Mouse (Mus musculus) hindbrain, embryonic 15.5 days (tissue): ENCODE data around the gene Lasp1. TPM values are rescaled to one million over a fixed set of nuclear protein-coding genes. Genes with fewer than 3 reads are reported as not detected.
A peak's percentile ranks its signal among the peaks of the same experiment; 100 is the strongest.
"Not testable (repeated sequence)": the region's sequence is repeated elsewhere in the genome, so short reads cannot be mapped to it uniquely, and the experiment has no call there.

Experiments
- ATAC-seq: fragments of 200-750 bp; cut with Nextera tagmentation; 2 replicates; pipeline ENCODE4 v1.8.0; 2017; ENCODE audit warnings: low read depth, moderate number of reproducible peaks, moderate TSS enrichment; ENCODE audit not compliant: low FRiP score
- H3K27ac ChIP-seq: fragments of 300-500 bp; sonication (generic); replicated peaks from 2 replicates; pipeline ENCODE4 v1.5.1; 2015; ENCODE audit warnings: mild to moderate bottlenecking, inconsistent platforms
- H3K27me3 ChIP-seq: fragments of 300-500 bp; sonication (generic); 2 replicates; pipeline ENCODE4 v1.6.1; 2015; ENCODE audit warnings: control low read depth, inconsistent platforms
- H3K36me3 ChIP-seq: fragments of 300-500 bp; sonication (generic); 2 replicates; pipeline ENCODE4 v1.6.1; 2015; ENCODE audit warnings: control low read depth, inconsistent platforms
- H3K4me1 ChIP-seq: fragments of 300-500 bp; sonication (generic); replicated peaks from 2 replicates; pipeline ENCODE4 v1.6.1; 2015; ENCODE audit warnings: control low read depth, inconsistent platforms
- H3K4me2 ChIP-seq: fragments of 300-500 bp; sonication (generic); 2 replicates; pipeline ENCODE4 v1.6.1; 2015; ENCODE audit warnings: moderate library complexity, mild to moderate bottlenecking, inconsistent platforms
- H3K4me3 ChIP-seq: fragments of 300-500 bp; sonication (generic); 2 replicates; pipeline ENCODE4 v1.5.1; 2015; ENCODE audit warnings: mild to moderate bottlenecking, inconsistent platforms
- H3K9ac ChIP-seq: fragments of 300-500 bp; sonication (generic); 2 replicates; pipeline ENCODE4 v1.6.1; 2015; ENCODE audit warnings: inconsistent platforms
- H3K9me3 ChIP-seq: fragments of 300-500 bp; sonication (generic); 2 replicates; pipeline ENCODE4 v1.6.1; 2016; ENCODE audit warnings: control low read depth, inconsistent platforms
- WGBS: fragments of 180-500 bp; shearing (Covaris S2); methylation state at CpG from one replicate; pipeline ENCODE4 v1.1.7; 2015; 5-methylcytosine and 5-hydroxymethylcytosine counted together
- polyA plus RNA-seq: library from polyadenylated mRNA; unstranded; fragments of >200 nt; fragmentation: Nextera tagmentation; extraction: Ambion mirVana; gene quantifications from 2 replicates; pipeline ENCODE4 v1.2.1, GENCODE M21; 2015

The Lasp1 gene
- polyA plus RNA-seq, 1 experiment from 2014 or later: 173 TPM

GRCm38 (mm10) chr11:97824895-97825294 is 26.1 kb downstream of the Lasp1 start:
- Histone ChIP-seq H3K4me2 (no peak overlapping the region), H3K4me3 (no peak overlapping the region), H3K9me3 (no peaks in the 10 kb centered on the region), H3K27ac (peak overlapping the region; percentile 38; the same call in 1 of the 2 replicates), H3K9ac (no peak overlapping the region), H3K27me3 (no peaks in the 10 kb centered on the region), H3K4me1 (0 out of 2 replicates have a peak, but pooled peaks cover 19% of the 10 kb centered on the region), H3K36me3 (peaks cover 46% of the 10 kb centered on the region)
- 58% methylated on average over 6 of the region's 6 CpGs for WGBS
- no peak for ATAC-seq

GRCm38 (mm10) chr11:97825295-97825694 is 26.5 kb downstream of the Lasp1 start:
- no peak for ATAC-seq
- Histone ChIP-seq H3K9ac (no peak overlapping the region), H3K9me3 (no peaks in the 10 kb centered on the region), H3K4me3 (no peak overlapping the region), H3K36me3 (peaks cover 46% of the 10 kb centered on the region), H3K27ac (peak overlapping the region; percentile 38; the same call in 1 of the 2 replicates), H3K27me3 (no peaks in the 10 kb centered on the region), H3K4me1 (0 out of 2 replicates have a peak, but pooled peaks cover 19% of the 10 kb centered on the region), H3K4me2 (no peak overlapping the region)
- 87% methylated on average over 10 of the region's 10 CpGs for WGBS

GRCm38 (mm10) chr11:97825971-97826370 is 27.2 kb downstream of the Lasp1 start:
- no peaks in the 10 kb centered on the region for H3K27me3 ChIP-seq
- no peak for ATAC-seq

GRCm38 (mm10) chr11:97826414-97826813 is 27.6 kb downstream of the Lasp1 start:
- H3K4me1 ChIP-seq: 0 out of 2 replicates have a peak, but pooled peaks cover 14% of the 10 kb centered on the region
- H3K9ac ChIP-seq: no peak overlapping the region
- H3K27ac ChIP-seq: no peak overlapping the region; the same call in 1 of the 2 replicates
- ATAC-seq: no peak
- H3K27me3 ChIP-seq: no peaks in the 10 kb centered on the region
- H3K9me3 ChIP-seq: no peaks in the 10 kb centered on the region
- 86% methylated on average over 7 of the region's 7 CpGs for WGBS
- H3K36me3 ChIP-seq: peaks cover 46% of the 10 kb centered on the region
- no peak overlapping the region for H3K4me2 ChIP-seq
- H3K4me3 ChIP-seq: no peak overlapping the region

More at GRCm38 (mm10) chr11:97825971-97826370, 27.2 kb downstream of the Lasp1 start:
- H3K9me3 ChIP-seq: no peaks in the 10 kb centered on the region
- 0 out of 2 replicates have a peak, but pooled peaks cover 15% of the 10 kb centered on the region for H3K4me1 ChIP-seq
- no peak overlapping the region for H3K4me2 ChIP-seq
- no peak overlapping the region for H3K9ac ChIP-seq
- H3K4me3 ChIP-seq: no peak overlapping the region
- WGBS: 87% methylated on average over 9 of the region's 9 CpGs
- H3K27ac ChIP-seq: no peak overlapping the region
- H3K36me3 ChIP-seq: peaks cover 46% of the 10 kb centered on the region

- H3K36me3 ChIP-seq: peaks cover 46% of the 10 kb centered on the region
- H3K4me1 ChIP-seq: 0 out of 2 replicates have a peak, but pooled peaks cover 14% of the 10 kb centered on the region
- no peaks in the 10 kb centered on the region for H3K27me3 ChIP-seq
- ATAC-seq: no peak
- H3K4me2 ChIP-seq: no peak overlapping the region
- H3K9ac ChIP-seq: no peak overlapping the region
- H3K4me3 ChIP-seq: no peak overlapping the region
- WGBS: 90% methylated on average over 6 of the region's 6 CpGs
- H3K9me3 ChIP-seq: no peaks in the 10 kb centered on the region
- no peak overlapping the region for H3K27ac ChIP-seq
Observed at GRCm38 (mm10) chr11:97827654-97828053, 28.9 kb downstream of the Lasp1 start.

GRCm38 (mm10) chr11:97829365-97829764 is 30.6 kb downstream of the Lasp1 start:
- no peak for ATAC-seq
- H3K9me3 ChIP-seq: no peaks in the 10 kb centered on the region
- H3K4me3 ChIP-seq: no peak overlapping the region
- 97% methylated on average over 7 of the region's 7 CpGs for WGBS
- H3K4me1 ChIP-seq: 0 out of 2 replicates have a peak, but pooled peaks cover 8% of the 10 kb centered on the region
- no peak overlapping the region for H3K4me2 ChIP-seq
- H3K27ac ChIP-seq: no peak overlapping the region
- H3K9ac ChIP-seq: no peak overlapping the region
- no peaks in the 10 kb centered on the region for H3K27me3 ChIP-seq
- H3K36me3 ChIP-seq: peaks cover 47% of the 10 kb centered on the region

GRCm38 (mm10) chr11:97829913-97830476 is 31.2 kb downstream of the Lasp1 start:
- no peak overlapping the region for H3K27ac ChIP-seq
- no peak overlapping the region for H3K9ac ChIP-seq
- no peaks in the 10 kb centered on the region for H3K27me3 ChIP-seq
- H3K9me3 ChIP-seq: no peaks in the 10 kb centered on the region
- WGBS: 78% methylated on average over 12 of the region's 12 CpGs
- peaks cover 50% of the 10 kb centered on the region for H3K36me3 ChIP-seq
- 0 out of 2 replicates have a peak, but pooled peaks cover 3% of the 10 kb centered on the region for H3K4me1 ChIP-seq
- no peak for ATAC-seq
- H3K4me2 ChIP-seq: no peak overlapping the region
- H3K4me3 ChIP-seq: no peak overlapping the region

- H3K27me3 ChIP-seq: no peaks in the 10 kb centered on the region
- H3K36me3 ChIP-seq: peaks cover 50% of the 10 kb centered on the region
- 88% methylated on average over 6 of the region's 6 CpGs for WGBS
- no peak overlapping the region for H3K27ac ChIP-seq
- no peak overlapping the region for H3K4me2 ChIP-seq
- no peak overlapping the region for H3K9ac ChIP-seq
- H3K4me3 ChIP-seq: no peak overlapping the region
- ATAC-seq: no peak
- H3K4me1 ChIP-seq: no peaks in the 10 kb centered on the region
- H3K9me3 ChIP-seq: no peaks in the 10 kb centered on the region
Observed at GRCm38 (mm10) chr11:97830501-97830900, 31.7 kb downstream of the Lasp1 start.

GRCm38 (mm10) chr11:97832001-97832400 is 33.2 kb downstream of the Lasp1 start:
- Histone ChIP-seq H3K4me2 (no peak overlapping the region), H3K9ac (no peak overlapping the region), H3K27me3 (no peaks in the 10 kb centered on the region), H3K4me1 (no peaks in the 10 kb centered on the region), H3K36me3 (peaks cover 49% of the 10 kb centered on the region), H3K9me3 (no peaks in the 10 kb centered on the region), H3K4me3 (no peak overlapping the region), H3K27ac (no peak overlapping the region)
- no peak for ATAC-seq
- WGBS: 75% methylated on average over 11 of the region's 11 CpGs

- Histone ChIP-seq H3K27me3 (no peaks in the 10 kb centered on the region), H3K36me3 (peaks cover 49% of the 10 kb centered on the region), H3K4me3 (no peak overlapping the region), H3K4me2 (no peak overlapping the region), H3K27ac (no peak overlapping the region), H3K4me1 (no peaks in the 10 kb centered on the region), H3K9ac (no peak overlapping the region), H3K9me3 (no peaks in the 10 kb centered on the region)
- no peak for ATAC-seq
- WGBS: 79% methylated on average over 15 of the region's 15 CpGs
Observed at GRCm38 (mm10) chr11:97833352-97833751, 34.6 kb downstream of the Lasp1 start.

GRCm38 (mm10) chr11:97836541-97836940 is 37.7 kb downstream of the Lasp1 start:
- H3K27ac ChIP-seq: no peak overlapping the region
- no peak for ATAC-seq
- WGBS: 61% methylated on average over 8 of the region's 8 CpGs
- no peak overlapping the region for H3K9ac ChIP-seq
- H3K9me3 ChIP-seq: no peaks in the 10 kb centered on the region
- H3K4me1 ChIP-seq: 0 out of 2 replicates have a peak, but pooled peaks cover 7% of the 10 kb centered on the region
- no peak overlapping the region for H3K4me2 ChIP-seq
- no peak overlapping the region for H3K4me3 ChIP-seq
- H3K36me3 ChIP-seq: peaks cover 41% of the 10 kb centered on the region
- H3K27me3 ChIP-seq: no peaks in the 10 kb centered on the region

- H3K27ac ChIP-seq, H3K9ac ChIP-seq, ATAC-seq, H3K4me3 ChIP-seq, H3K27me3 ChIP-seq, H3K9me3 ChIP-seq, H3K4me2 ChIP-seq: not testable (repeated sequence)
- peaks cover 12% of the 10 kb centered on the region for H3K4me1 ChIP-seq
- peaks cover 39% of the 10 kb centered on the region for H3K36me3 ChIP-seq
- 77% methylated on average over 9 of the region's 9 CpGs for WGBS
Observed at GRCm38 (mm10) chr11:97837051-97837450, 38.3 kb downstream of the Lasp1 start.
